Mouse (Mus musculus) skeletal muscle tissue, adult 2 months (tissue): ENCODE measurements around the gene Prss50.

Experiments
- DNase-seq: peaks from one replicate; pipeline ENCODE4 v3.0.0-alpha.2; 2012; ENCODE audit warnings: low read depth, low spot score

Gene Prss50

GRCm38 (mm10) chr9:110874660-110875191 lies 17.0 kb downstream of the Prss50 start:
- DNase-seq: no peak

- DNase-seq: no peak
These were observed 17.5 kb downstream of the Prss50 start for GRCm38 (mm10) chr9:110875288-110875695.

DNA sequence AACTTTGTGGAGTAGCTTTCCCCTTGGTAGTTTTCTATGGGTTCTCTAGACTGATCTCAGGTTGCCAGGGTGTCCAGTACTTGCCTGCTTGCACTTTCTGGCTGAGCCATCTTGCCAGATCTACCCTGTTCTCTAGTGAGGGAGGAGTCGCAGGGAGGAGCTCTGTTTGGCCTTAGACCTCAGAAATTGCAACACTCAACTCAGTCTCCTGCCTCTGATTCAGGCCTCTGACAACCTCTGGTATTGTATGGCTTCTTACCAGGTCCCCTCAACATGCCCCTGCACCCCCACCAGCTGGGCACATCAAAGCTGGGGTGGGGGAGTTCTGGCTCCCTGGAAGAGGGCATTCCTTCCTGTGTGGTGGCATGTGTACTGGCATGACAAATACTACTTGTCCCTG lies 19.6 kb downstream of the Prss50 start:
- DNase-seq: peak; percentile 40

DNA sequence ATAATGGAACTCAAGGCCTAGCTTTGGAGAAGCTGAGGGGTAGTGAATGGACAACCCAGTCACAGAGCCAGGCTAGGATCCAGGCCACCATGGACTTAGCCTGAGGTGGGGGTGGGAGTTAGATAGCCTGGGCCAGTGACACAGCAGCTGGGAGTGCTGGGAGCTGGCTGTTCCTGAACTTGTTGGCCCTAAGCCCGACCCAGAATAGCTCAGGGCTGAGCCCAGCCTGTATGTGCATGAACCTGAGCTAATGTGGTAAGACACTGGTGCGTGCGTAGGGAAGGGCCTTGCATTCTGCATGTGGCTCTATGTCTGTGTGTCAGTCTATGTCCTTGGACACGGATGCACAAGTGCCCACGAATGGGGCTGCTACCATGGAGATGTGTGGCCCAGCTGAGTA lies 20.1 kb downstream of the Prss50 start:
- peak; percentile 94 for DNase-seq

DNA sequence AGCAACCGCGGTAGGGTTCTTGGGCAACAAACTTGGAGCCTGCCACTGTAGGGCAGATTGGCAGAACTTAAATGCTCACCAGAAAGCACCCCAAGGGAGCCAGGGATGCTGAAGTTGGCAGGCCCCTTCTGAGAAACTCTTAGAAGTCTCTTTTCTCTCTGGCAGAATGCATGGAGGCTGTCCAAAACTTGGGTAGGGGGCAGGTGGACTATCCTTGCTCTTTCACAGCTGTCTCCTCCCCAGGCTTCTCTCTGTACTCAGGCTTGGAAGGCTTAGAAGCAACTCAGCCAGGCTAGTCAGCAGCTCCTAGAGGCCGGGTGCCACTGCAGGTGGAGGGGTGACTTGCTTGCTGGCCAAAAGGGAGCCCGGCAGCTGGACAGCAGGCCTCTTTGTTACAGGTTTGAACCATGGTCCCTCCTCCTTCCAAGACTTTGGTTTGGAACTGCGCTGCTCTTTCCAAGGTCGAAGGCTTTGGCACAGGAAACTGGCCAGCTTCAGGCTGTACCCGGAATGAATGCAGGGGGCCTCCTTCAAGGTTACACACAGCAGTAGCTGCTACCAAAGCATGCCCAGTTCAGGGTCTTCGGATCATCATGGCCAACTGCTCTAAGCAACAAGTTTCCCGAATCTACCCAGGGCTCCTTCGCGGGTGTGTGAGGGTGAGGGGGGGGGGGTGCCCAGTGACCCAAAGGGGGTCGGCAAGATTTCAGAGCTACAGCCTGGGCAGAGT lies 21.6 kb downstream of the Prss50 start, which contains the start of gene Als2cl:
TSS of gene Als2cl (plus strand) at position 680 of the 730 bp plus-strand sequence.
- DNase-seq: no peak

DNA sequence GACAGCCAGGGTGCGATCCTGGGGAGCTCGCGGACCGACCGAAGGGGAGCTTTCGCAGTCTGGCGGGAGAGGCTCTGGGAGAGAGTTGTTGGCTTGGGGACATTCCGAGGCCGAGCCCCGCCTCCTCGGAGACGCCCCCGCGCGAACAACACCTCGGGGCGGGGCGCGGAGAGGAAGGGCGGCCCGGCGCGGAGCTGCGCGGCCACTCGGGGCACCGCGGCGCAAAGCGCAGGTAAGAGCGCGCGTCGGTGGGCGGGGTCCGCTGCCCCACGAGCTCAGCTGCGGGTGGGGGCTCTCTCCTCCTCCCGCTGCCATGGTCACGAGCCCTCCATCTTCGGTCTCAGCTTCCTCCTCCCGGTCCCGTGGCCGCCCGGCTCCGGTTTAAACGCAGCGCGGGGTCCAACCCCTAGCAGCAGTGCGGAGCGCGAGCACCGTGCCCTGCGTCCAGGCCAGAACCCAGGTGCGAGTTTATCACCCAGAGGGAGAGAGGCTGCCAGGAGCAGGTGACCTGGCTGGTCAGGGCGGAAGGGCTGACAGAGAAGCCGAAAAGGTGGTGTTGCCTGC lies 22.3 kb downstream of the Prss50 start, which contains the start of gene Tmie:
TSS of gene Tmie (minus strand) at position 116 of the 564 bp plus-strand sequence.
- DNase-seq: peak; percentile 44

GRCm38 (mm10) chr9:110880772-110881171 lies 23.0 kb downstream of the Prss50 start:
- no peak for DNase-seq

- no peak for DNase-seq
These were observed 24.2 kb downstream of the Prss50 start for GRCm38 (mm10) chr9:110881953-110882352.

- no peak for DNase-seq
These were observed 29.9 kb downstream of the Prss50 start for GRCm38 (mm10) chr9:110887388-110888303.

DNA sequence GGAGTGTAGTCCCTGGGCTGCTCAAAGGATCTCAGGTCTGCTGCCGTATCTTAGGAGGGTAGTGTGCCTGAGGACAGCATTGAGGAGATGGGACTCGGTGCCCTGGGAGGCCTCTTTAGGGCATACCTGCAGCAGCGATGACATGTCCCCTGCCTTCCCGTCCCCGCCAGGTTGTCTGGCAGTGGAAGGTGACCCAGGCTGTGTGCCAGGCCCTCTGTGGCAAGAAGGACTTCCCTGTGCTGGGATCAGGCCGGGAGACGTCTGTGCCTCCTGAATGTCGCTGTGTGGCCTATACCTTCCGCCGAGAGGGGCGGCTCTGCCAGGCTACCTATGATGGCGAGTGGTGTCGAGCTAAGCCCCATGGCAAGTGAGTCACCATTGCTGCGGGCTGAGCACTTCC lies 31.2 kb downstream of the Prss50 start:
- DNase-seq: no peak

DNA sequence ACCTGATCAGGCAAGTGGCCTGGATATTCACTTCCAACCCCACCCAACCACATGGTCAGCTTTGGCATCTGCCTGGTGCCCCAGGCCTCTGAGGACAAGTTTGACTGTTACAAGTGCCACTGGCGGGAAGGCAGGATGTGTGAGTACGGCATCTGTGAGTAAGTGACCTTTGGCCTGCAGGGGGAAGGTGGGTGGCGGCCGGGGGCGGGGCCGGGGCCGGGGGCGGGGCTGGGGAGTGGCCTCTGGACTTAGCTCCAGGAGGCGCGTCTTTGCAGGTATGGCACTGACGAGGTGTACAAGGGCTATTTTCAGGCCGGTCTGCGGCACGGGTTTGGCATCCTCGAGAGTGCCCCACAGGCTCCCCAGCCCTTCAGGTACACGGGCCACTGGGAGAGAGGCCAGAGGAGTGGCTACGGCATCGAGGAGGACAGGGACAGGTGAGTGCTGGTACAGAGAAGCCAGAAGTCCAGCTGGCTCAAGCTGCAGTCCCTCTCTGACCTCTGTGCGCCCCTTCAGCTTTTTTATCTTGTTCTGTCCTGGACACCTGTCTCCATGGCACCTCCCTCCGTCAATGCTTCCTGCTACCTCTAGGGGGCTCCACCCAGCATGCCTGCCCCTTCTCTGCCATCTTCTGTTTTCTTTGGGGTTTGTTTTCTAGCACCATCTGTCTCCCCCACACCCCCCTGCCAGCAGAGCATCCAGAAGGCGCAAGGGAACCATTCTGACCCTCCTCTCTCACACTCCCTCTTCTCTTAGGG lies 32.4 kb downstream of the Prss50 start:
- no peak for DNase-seq

DNA sequence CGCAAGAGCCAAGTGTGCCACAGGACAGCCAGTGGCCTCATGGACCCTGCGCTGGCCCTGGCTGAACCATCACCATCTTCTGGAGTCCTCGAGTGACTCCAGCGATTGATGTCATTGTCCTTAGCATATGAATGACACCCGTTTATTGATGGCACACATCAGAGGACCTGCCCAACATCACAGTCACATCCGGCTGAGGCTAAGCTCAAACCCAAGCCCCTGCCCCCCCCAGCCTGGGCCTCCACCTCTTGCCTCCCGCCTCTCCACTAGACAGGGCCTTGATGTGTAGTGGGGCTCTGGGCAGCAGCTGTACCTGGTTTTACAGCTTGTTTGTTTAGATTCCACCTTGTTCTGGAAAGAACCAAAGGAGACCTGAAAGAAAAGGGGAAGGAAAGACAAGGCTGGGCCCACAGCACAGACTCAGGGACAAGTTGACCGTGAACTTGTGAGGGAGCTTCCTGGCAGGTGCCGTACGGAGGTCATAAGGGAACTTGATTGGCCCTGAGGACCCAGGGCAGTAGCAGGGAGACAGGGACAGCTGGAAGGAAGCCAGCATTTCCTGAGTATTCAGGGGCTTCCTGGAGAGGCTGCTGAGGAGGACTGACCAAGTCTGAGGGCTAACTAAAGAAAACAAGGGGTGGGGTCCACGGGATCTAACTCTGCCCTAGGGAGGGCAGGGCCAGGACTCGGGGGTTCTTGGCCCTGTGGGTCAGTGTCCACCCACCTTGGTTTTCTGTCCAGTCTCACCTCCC lies 33.5 kb downstream of the Prss50 start:
- no peak for DNase-seq

- DNase-seq: no peak
These were observed 34.8 kb downstream of the Prss50 start for GRCm38 (mm10) chr9:110892552-110892951.

- no peak for DNase-seq
These were observed 35.7 kb downstream of the Prss50 start for GRCm38 (mm10) chr9:110893429-110893828.

- no peak for DNase-seq
These were observed 37.7 kb downstream of the Prss50 start for GRCm38 (mm10) chr9:110895507-110895906.

DNA sequence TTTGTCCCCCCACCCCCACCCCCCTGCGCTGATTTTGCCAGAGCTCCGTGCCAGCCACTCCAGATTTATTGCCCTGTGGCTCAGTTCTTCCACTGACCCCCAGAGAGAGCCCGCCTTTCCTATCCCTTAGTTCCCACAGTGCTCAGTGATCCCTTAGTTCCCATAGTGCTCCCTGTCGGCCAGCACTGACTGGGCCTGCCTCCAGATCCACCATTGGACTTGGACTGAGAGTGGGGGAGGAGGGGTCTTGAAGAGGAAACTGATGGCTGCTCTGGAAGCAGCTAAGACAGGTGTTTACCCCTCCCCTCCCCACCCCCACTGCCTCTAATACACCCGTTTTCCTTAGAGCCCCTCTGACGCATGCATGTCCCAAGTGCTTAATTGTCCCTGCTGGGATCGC lies 38.2 kb downstream of the Prss50 start:
- DNase-seq: no peak

DNA sequence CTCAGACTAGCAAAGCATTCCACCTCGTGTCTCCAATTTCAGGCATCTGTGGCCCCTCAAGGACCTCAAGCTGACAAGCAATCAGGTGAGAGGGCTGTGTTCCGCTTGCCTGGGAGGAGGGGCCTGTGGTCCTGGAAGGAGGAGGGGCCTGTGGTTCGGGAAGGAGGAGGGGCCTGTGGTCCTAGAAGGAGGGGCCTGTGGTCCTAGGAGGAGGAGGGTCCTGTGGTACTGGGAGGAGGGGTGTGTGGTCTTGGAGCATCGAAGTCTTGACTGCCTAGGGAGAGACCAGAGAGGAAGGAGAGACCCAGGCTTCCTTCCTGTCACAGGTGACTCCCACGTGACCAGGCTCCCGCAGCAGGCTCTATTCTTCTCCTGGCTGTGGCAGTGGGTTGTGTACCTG lies 38.8 kb downstream of the Prss50 start:
- DNase-seq: no peak

- no peak for DNase-seq
These were observed 41.8 kb downstream of the Prss50 start for GRCm38 (mm10) chr9:110899451-110900008.

DNA sequence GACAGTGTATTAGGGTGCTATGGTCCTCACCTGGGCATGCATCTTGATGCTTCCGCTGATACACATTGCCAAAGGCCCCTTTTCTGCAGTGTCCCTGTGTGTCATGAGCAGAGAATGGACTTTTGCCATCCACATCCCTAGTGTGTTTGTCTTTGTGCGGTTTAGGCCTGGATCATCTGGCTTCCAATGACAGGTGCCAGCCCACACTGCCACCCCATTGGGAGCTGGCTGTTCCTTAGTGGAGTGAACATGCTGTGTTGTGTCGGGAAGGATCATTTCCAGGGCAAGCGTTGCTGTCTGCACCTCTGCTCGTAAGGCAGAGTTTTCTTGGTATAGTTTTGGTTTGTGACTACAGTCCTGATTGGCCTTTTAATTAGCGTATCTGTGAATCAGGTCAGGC lies 43.4 kb downstream of the Prss50 start:
- DNase-seq: no peak

DNA sequence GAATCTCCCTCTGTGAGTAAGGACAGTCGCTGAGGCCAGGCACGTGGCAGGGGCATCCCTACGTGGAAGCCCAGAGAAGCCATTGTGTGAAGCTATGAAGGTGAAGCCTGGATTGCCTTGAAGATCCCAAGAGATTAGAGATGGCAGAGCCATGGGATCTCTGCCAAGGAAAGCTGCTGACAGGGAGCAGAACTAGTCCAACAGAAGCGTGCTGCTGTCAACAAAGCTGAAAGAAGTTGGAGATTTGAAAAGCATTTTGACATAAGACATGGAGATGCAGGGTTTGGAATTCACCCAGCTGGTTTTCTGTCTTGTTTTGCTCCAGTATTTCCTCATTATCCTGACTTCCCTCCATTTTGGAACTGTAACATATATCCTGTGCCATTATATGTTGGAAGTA lies 44.5 kb downstream of the Prss50 start:
- DNase-seq: no peak
